Comparison of ENCODE assay signal across 28 mouse cellular contexts in the genomic region with DNA sequence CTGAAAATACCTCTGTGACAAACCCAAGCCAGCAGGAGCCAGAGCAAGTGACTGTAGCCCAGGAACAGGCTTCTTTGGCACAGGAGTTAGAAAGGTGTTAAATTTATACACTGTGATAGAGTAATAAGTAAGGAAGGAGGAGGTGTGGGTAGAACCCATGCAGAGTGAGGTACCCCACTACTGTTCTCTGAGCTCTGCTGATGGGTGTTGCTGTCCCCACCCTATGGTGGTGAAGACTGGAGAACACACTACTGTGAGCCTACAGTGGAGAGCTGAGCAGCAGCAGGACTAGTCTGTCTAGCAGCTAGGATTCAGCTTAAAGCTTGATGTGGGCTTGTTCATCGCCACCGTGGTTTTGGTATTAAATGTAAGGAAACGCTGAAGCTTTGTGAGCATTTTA.
"Had no signal": no experiment of that assay in that cellular context is flagged by ENCODE, and none has a peak within 500 bp of the region (broad histone marks: within the 10 kb centered on the region; RNA-seq: fewer than 3 reads in every experiment).

No protein-coding gene starts in this region.

- DNase-seq: cerebellum, adult 2 months; cerebellum, adult 8-10 months; cerebellum, adult 9-10 months; cerebellum, adult 9-11 months; cerebellum, postnatal 10 days; cerebellum, postnatal 14 days; cerebellum, postnatal 25 days; cerebellum, postnatal 36 days; embryo, embryonic 11 days; forebrain, postnatal 0 days; gastrocnemius, adult 2 months; gastrocnemius, postnatal 10 days; gastrocnemius, postnatal 14 days; gastrocnemius, postnatal 25 days; gastrocnemius, postnatal 36 days; heart, adult 18-20 months; heart, adult 2 months had no signal

- H3K4me1 ChIP-seq: embryonic facial prominence, embryonic 12.5 days; embryonic facial prominence, embryonic 13.5 days; embryonic facial prominence, embryonic 15.5 days; forebrain, embryonic 10.5 days; forebrain, embryonic 12.5 days; forebrain, embryonic 13.5 days; forebrain, embryonic 15.5 days; heart, embryonic 10.5 days had no signal

- H3K9ac ChIP-seq: embryonic facial prominence, embryonic 12.5 days; embryonic facial prominence, embryonic 13.5 days; embryonic facial prominence, embryonic 15.5 days; forebrain, embryonic 12.5 days; forebrain, embryonic 13.5 days; forebrain, embryonic 15.5 days; forebrain, postnatal 0 days had no signal

- H3K36me3 ChIP-seq: embryonic facial prominence, embryonic 12.5 days; embryonic facial prominence, embryonic 15.5 days; forebrain, embryonic 12.5 days; forebrain, embryonic 15.5 days had no signal

- ATAC-seq: forebrain, embryonic 13.5 days; forebrain, embryonic 14.5 days; forebrain, embryonic 15.5 days; forebrain, embryonic 16.5 days; forebrain, postnatal 0 days had no signal

- H3K4me2 ChIP-seq: embryonic facial prominence, embryonic 12.5 days; embryonic facial prominence, embryonic 13.5 days; embryonic facial prominence, embryonic 15.5 days; forebrain, embryonic 12.5 days; forebrain, embryonic 13.5 days; forebrain, embryonic 15.5 days had no signal

- H3K9me3 ChIP-seq: embryonic facial prominence, embryonic 12.5 days; embryonic facial prominence, embryonic 13.5 days; embryonic facial prominence, embryonic 15.5 days; forebrain, embryonic 13.5 days; forebrain, embryonic 15.5 days; heart, embryonic 10.5 days had no signal

- H3K4me3 ChIP-seq: embryonic facial prominence, embryonic 12.5 days; embryonic facial prominence, embryonic 13.5 days; embryonic facial prominence, embryonic 15.5 days; erythroblast, embryonic 14.5 days; forebrain, embryonic 10.5 days; forebrain, embryonic 12.5 days; forebrain, embryonic 13.5 days; forebrain, embryonic 15.5 days; gastrocnemius, adult 2 months; heart, adult 2 months; heart, embryonic 10.5 days had no signal

- H3K27ac ChIP-seq: embryonic facial prominence, embryonic 12.5 days; embryonic facial prominence, embryonic 13.5 days; embryonic facial prominence, embryonic 15.5 days; forebrain, embryonic 10.5 days; forebrain, embryonic 12.5 days; forebrain, embryonic 13.5 days; forebrain, embryonic 15.5 days; gastrocnemius, adult 2 months; heart, adult 2 months; heart, embryonic 10.5 days had no signal

- H3K27me3 ChIP-seq: embryonic facial prominence, embryonic 12.5 days; embryonic facial prominence, embryonic 13.5 days; embryonic facial prominence, embryonic 15.5 days; forebrain, embryonic 12.5 days; forebrain, embryonic 13.5 days; forebrain, embryonic 15.5 days had no signal
